Mouse (Mus musculus) thymus, postnatal 14 days (tissue): ENCODE data around the gene Ppme1.

Source experiments
- DNase-seq: peaks from one replicate; pipeline ENCODE4 v3.0.0; 2021

The Ppme1 gene

DNA sequence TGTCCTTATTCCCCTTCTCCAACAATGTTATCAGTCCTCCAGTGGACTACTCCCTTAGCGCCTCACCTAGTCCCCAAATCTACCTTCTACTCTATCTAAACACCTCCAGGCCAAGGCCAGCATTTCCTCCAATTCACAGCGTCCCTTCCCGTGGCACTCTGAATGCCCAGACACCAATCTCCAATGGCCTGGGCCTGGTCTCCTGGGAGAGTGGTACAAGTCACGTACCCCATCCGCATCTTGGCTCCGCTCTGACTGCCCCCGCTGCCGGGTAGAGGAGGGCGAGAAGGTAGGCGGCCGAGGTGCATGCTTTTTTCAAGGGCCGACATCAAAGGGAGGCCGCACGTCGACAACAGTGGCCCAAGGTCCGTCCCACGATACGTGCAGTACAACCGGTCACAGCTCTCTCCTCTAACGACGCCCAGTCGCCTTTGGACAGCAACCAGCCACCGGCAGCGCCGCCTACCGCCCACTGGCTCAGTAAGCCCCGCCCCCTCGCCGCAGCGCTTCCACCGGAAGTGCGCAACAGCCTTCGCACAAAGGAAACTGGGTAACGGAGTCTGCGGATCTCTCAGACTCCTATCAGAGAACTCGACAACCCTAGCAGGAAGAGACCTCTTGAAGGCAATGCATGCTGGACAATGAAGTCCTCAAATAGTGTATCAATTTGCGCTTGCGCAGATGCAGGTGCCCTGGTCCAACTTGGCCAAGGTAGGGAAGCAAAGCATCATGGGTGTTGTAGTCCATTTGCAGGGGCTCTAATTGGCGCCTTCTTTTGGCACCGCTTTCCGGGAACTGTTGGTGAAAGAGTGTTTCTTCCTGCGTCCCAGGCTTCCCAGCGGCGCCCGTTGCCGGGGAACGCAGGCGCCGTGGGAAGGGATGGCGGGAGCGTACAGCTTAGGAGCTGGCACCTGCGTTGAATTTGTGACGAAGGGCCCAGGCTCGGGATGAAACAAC lies at the start of gene Ppme1, which contains the start of gene C2cd3:
TSS of gene Ppme1 (minus strand) at position 813 of the 957 bp plus-strand sequence.
TSS of gene C2cd3 (plus strand) at position 739 of the 957 bp plus-strand sequence.
- peak; percentile 98 for DNase-seq

DNA sequence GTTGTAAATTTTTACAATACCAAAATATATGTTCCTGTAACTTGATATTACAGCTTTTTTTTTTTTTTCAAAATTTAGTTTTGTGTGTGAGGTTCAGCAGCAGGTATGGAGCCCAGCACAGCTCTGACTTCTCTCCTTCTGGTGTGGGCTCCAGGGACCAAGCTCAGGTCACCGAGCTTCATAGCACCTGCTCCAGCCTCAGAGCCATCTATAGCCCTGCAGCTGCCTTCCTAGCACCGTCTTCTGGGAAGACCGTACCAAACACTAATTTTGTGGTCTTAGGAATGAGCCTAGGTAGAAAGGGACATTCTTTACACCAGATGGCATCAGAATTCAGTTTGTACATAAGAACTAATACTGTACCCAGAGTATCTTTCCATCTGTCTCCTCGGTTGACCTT lies 36.6 kb upstream of the Ppme1 start:
- no peak for DNase-seq

DNA sequence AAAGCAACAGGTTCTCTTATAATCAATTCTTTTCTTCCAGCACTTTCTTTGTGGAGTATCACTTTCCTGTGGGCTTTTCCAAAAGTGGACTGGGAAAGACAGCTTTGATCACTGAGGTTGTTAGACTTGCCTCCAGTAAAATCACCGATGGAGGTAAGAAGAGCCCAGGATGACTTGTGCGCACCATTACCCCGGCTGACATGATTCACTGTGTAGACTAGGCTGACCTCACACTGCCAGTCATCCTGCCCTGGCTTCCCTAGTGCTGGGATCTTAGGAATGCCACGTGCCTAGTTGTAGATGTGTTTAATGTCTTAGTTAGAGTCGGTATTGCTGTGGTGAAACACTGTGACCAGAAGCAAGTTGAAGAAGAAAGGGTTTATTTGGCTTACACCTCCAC lies 35.6 kb upstream of the Ppme1 start:
- DNase-seq, result no peak

DNA sequence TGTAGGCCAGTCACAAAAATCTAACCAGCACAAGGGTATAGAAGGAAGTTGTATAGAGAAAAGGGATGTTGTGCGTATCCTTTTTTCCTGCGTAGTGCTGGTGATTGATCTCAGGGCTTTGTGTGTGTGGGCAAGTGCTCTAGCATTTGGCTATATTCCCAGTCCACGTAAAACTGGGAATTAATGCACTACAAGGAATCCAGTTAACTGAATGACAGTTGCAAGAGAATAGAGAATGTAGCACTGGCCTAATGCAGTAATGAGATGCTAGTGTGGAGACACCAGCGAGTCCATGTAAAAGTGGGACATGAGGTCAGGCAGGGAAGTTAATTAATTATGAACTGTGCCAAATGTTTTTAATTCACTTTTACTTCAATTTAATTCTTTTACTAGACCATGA lies 30.6 kb upstream of the Ppme1 start:
- no peak for DNase-seq

DNA sequence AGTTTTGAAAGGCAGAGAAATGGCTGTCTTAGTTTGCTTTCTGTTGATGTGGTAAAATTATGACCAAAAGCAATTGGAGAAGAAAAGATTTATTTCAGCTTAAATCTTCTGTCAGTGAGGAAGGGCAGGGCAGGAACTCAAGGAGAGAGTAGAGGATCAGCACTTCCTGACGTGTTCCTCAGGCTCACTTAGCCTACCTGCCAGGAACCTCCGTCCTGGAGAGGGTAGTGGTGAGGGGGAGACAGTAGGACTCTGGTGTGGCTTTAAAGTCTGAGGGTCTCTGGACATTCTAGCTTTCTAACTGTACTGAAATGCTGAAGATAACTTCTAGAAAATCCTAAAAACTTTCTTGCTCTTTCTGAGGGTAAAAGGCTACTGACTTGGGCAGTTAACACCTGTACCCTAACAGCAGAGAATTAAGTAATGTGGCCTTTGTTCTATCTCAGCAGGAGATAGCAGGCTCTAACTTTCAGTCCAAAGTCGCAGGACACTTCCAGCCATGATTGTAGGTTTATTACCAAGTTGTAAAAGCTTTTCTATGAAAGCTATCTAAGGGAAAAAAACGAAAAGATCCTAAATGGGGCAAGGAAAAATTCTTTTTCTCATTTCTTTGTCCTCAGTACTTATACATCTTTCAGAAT lies 28.9 kb upstream of the Ppme1 start:
- DNase-seq, result no peak

DNA sequence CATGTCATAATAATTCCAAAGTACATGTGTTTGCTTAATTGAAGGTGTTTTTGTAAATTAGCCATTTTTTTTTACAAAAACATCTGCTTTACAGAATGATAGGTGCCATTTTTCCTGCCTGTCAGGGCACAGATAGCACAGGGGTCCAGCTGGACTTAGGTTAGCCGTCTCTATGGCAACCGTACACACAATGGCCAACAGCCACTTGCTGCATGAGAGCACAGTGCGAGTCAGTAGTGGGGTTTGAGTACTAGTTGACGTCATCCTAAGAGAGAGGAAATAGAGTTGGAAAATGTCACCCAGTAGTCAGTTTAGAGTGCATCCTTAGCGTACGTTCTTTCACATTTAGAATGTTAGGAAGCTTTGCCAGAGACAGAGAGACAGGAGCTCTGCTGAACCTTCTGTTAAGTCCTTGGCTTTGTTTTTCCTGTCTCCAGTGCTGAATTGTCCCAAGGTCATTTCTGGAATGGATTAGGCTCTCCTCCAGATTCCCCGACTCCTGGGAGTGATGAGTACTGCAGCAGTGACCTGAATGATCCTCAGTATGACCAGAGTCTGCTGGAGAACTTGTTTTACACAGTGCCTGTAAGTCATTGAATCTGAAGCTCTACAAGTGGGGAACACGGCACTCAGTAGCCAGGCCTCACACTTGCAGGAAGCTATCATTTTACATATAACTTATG lies 27.3 kb upstream of the Ppme1 start:
- DNase-seq, result no peak

DNA sequence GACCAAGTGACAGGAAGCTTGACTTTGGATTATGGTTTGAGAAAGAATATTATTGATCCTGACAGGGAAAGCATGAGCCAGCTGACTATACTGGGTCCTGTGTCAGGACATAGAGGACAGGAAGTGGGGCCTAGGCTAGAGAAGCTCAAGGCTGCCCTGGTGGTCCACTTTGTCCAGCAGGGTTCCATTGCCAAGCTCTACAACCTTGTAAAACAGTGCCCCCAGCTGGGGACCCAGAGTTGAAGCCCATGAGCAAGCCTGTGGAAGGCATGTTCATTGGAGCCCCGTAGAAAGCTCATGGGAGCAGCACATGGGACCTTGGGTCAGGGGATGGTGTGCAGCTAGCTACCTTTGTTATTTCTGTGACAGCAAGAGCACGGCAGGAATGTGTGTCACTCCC lies 20.2 kb upstream of the Ppme1 start:
- peak; percentile 12 for DNase-seq

DNA sequence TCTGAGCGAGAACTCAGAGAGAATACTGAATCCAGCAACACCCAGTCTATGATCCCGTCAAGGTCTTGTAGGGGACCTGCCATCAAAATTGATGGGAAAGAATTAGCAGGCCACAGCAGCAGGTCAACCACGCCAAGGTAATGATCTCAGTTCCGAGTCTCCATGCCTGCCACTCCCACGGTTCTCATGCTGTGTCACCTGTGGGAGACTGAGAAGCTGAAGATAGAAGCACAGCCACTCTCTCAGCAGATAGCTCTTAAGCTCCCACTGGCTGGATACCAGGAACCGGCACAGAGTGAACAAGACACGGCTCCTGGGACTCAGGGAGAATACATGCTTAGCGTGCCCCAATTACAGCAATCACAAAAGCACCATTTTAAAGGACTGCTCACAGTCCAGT lies 18.1 kb upstream of the Ppme1 start:
- no peak for DNase-seq

DNA sequence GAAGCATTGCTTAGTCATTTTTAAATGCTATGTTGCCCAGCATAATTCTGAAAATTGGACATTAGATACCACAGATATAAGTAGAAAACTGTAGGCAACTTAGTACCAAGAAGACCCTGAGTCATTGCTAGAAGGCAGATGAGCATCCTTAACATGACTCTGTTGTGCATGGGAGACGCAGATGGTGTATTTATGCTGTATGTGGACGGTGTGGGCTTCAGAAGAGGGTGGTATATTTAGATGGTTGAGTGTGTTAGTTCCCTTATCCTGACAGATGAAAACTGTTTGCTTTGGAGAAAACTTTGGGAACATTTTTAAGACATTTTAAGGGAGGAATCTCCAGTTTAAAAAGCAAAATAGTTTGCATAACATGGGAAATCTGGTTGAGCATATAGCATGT lies 16.1 kb upstream of the Ppme1 start:
- no peak for DNase-seq

DNA sequence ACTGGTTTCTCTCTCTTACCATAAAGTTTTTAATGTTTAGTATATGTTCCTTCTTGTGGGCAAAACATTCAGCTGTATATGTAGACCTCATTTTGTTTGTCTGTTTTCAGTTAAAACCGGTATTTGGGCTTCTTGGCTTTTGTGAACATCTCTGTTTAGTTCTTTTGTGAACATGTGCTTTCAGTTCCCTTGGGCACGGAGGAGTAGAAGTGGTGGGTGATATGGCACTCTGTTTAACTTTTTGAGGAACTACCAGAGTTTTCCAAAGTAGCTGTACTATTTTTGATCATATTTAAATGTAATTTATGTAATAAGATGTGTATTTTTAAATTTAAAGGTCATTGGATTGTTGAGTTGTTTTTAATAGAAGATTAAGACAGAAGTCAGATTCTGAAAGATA lies 11.1 kb upstream of the Ppme1 start:
- DNase-seq, result no peak

DNA sequence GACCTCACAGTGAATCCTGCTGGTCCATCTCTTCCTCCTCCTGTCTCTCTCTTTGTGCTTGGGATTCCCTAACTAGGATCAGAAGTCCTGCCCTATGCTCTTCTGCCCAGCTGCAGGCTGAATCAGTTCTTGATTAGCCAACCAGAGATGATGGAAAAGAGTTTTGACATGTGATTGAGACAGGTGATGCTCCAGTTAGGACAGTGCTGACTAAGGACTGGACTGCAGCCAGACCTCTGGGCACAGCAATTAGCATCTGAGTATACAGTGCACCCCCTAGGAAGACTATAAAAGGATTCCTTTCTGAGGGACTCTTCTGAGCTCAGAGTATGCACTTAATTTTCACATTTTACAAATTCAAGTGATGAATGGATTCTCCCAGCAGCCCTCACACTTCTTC lies 9.1 kb upstream of the Ppme1 start:
- DNase-seq, result no peak

DNA sequence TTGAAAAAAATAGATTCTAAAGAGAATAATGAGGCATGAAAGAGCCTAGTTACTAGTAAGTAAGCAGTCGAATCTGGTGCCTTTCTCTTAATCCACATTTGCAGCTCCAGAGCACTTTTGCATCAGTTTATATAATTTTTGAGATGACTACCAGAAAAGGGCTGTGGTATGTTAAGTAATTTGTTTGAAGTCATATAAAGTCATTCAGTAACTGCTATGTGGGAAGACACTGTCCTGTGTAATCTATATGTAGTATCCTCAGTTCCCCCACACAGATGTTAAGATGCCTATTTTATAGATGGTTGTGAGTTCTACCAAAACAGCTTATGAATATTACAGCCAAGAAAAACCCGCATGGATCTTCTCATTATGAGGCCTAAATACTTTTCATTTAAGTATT lies 6.2 kb upstream of the Ppme1 start:
- no peak for DNase-seq

DNA sequence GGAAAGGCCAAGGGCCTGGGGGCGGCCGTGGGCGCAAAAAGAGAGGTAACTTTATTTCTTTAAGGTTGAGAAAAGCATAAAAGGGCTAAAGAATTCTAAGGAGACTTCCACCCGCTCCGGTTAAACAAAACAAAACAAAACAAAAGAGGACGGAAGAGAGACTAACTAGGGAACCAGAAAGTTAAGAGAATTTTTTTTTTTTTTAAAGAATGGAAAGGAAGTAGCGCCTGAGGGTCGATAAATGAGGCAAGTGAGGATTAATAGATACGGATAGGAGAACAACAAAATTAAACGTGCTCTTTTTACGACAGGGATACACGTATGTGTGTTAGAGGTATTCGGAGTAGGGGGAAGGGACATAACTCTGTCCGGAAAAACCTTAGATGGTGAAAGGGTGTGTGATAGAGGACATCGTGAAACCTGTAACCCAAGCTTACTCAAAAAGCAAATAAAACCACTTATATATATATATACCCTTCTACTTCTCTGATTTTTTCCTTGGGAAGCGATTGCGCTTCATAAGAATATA lies 409 bp upstream of the Ppme1 start:
- no peak for DNase-seq

DNA sequence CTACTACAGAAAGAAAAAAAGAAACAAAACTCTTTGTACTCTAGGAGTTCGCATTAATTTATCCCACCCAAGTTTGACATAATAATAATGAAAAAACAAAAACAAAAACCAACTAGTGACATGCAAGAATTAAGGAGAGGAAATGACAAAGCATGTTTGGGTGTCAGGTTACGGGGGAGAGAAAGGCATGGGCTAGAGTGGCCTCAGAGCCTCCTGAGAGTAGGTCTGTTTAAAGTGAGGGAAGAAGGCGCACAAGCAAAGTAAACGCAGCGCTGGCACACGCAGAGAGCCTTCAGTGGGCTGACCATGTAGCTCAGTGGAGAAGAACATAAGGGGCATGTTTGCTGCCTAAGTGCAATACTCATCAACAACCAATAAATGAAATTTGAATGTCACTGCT lies 7.2 kb downstream of the Ppme1 start:
- no peak for DNase-seq

DNA sequence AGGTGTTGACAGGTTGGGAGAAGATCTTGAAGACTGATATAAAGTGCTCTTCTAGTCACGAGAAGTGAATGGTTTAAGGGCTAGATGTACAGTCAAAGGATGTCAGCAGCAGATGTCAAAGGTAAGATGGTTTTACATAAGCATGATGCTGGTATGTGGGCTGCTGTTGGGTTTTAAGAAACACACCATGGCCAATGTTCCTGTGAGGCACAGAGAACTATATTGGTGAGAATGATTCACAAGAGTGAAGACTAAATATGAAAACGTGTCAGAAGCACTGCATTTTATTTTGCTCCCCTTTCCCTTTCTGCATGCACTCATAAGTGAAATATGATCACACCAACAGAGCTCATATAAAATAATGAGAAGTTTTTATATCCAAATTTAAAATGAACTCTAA lies 8.9 kb downstream of the Ppme1 start:
- no peak for DNase-seq

DNA sequence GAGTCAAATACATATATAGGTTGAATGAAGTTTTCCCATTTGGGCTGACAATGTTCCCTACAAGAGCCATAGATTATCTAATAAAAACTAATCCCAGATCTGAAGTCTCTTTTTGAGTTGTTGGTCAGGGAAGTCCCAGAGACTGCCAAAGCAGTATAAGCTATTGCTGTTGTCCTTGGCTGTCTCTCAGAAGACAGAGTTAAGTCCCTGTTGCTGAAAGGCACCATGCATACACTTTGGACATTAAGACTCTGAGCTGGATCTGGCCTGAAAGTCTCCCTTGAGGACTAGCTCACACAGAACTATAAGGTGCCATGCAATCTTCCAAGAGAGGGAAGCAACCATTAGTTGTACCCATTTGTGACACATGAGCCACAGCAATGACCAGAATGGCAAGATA lies 14.3 kb downstream of the Ppme1 start:
- no peak for DNase-seq

DNA sequence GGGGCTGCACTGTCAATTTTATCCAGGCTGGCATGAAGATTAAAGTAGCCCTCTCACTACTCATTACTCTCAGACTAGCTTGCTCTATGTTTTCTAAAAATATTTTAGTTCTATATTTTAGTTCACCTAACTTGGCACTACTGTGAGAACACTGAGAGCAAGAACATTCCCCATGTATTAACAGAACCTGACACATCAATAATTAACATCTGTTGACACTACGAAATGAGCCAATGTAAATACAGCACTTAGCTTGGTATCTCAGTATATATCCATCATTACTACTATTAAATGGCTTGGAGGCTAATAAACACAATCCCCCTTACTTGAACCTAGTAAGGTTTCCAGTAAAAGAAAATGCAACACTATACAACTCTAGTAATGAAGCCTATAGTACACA lies 15.3 kb downstream of the Ppme1 start:
- no peak for DNase-seq

DNA sequence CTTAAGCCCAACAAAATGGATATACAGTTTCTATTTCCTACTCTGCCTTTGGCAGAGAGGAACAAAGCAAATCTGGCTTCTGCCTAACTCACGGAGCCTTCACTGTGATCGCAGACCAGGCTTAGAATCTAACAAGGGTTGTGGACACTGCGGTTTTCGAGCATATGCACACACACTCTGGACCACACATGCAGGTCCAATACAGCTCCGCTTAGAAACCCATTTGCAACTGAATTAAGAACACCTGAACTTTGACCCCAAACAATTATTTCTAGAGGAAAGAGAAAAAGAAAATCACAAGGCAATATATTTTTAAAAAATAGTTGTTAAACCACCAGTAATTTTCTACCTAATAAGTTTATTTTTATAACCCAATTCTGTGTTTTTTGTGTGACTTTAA lies 15.8 kb downstream of the Ppme1 start:
- no peak for DNase-seq

DNA sequence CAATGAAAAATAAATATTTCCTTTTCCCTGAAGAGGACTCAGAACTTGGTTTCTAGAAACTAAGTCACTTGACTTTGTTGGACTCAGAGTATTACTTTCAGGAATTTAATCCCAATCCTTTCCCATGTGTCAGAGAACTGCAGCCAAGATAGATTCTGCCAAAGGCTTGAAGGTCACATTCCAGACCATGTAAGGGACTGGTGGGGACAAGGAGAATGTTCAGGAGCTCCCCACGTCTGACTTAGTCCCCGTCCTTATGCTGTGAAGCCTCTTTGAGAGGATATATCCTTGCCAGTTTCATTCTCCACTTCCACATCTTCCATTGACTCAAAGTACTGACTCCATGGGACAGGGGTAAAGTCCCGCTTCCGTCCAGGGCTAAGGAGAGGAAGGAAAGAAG lies 17.1 kb downstream of the Ppme1 start:
- DNase-seq, result no peak

DNA sequence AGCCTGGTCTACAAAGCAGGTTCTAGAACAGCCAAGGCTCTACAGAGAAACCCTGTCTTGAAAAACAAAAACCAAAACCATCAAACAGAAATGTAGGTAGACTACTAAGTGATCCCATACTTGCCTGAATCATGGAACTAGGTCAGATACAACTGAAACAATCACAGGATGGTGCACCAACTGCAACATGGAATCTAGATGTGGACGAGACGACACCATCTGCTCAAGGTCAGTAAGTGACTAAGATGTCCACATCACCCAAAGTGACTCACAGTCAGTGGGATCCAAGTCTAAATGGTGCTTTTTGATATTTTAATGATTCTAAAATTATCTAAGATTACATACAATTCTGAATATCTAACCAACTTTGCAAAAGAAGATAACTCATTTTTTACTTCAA lies 36.2 kb downstream of the Ppme1 start:
- DNase-seq, result no peak

DNA sequence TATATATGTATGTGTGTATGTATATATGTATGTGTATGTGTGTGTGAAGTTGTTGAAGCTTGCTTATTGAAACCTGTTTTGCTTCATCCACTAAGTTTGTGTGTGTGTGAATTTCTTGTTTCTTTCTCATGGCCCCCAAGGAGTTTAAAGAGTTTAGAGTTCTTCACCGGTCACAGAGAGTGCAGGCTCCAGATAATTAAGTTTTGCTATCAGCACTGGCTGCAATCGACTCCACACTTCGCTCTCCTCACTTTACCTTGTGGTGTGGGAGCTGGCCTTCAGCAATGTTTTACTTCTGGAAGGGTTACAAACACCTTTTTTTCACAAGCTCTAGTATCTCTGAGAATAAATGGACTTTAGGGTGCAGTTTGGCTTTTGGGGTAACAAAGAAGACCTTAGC lies 40.8 kb downstream of the Ppme1 start:
- DNase-seq, result no peak

DNA sequence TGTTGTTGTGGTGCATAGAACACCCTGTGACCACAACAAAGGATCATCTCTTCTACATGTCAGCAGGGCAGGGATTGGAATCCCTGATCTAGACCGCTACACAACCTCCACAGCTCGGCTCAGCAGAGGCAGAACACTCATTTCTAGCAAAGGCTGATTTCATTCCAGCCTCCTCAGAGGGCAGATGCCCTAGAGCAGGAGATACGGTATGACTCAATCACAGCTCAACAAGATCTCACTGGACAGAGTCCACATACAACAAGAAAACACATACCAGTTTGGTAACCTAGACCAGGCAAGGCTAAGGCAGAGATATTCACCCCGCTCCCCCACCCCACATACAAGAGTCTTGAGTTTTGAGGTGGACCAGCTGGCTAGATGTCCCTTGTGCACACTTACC lies 43.5 kb downstream of the Ppme1 start:
- DNase-seq, result no peak

DNA sequence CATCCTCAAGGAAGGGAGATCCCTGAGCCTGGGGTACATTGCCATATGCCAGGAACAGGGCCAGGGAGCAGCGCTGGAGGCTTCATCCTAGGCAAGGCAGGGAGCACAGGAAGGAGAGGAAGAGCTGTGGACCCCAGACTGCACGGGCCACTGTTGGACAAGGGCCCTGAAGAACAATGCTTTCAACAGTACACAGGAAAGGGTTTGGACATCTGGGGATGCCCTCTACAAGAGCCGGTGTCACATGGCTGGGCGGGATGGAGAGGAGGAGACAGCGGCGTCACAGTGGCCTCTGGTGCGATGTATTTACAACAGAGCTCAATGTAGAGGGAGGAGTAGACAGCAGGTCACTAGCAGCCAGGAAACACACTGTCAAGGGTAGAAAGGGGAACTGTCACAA lies 44.6 kb downstream of the Ppme1 start:
- no peak for DNase-seq

DNA sequence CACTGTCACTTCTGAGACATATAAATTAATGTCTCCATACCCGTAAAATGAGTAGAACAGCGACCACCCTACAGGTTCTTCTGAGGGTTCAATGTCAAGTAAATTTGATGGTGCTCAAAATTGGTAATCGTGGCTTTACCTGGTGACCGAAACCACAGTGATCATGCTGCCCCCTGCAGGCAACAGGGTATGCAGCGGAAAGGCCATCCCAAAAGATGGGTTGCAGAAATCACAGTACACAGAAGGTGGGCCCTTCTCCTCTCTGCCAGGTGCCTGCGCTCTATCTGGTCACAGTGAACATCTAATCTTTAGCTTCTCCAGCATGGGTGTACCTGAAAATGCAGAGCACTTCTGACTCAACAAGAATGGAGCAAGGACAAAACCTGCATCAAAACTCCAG lies 46.6 kb downstream of the Ppme1 start:
- peak; percentile 23 for DNase-seq
